Mouse (Mus musculus): Measurements from ENCODE around the gene Mfn1.

Mfn1 gene

GRCm38 (mm10) chr3:32510375-32511190 lies 18.7 kb upstream of the Mfn1 start:
- DNase-seq (ENCODE audit: low spot score in 2 of 2) = peak; percentile 88 to 90

GRCm38 (mm10) chr3:32511191-32511550 lies 18.1 kb upstream of the Mfn1 start:
- no peak for DNase-seq (ENCODE audit: low spot score in 2 of 2)

- no peak for DNase-seq (ENCODE audit: low spot score in 2 of 2)
Observed at GRCm38 (mm10) chr3:32512686-32513284, 16.5 kb upstream of the Mfn1 start.

GRCm38 (mm10) chr3:32513528-32513927 lies 15.7 kb upstream of the Mfn1 start:
- no peak for DNase-seq (ENCODE audit: low spot score in 2 of 2)

- DNase-seq (ENCODE audit: low spot score in 2 of 2) = no peak
Observed at GRCm38 (mm10) chr3:32527181-32527580, 2.1 kb upstream of the Mfn1 start.

GRCm38 (mm10) chr3:32530041-32530440 lies 776 bp downstream of the Mfn1 start:
- DNase-seq (ENCODE audit: low spot score in 2 of 2) = no peak

- DNase-seq (ENCODE audit: low spot score in 2 of 2) = no peak
Observed at GRCm38 (mm10) chr3:32535692-32536091, 6.4 kb downstream of the Mfn1 start.

GRCm38 (mm10) chr3:32537556-32537955 lies 8.3 kb downstream of the Mfn1 start:
- peak in 1 of 2 experiments; percentile 32 for DNase-seq (ENCODE audit: low spot score in 2 of 2)

GRCm38 (mm10) chr3:32538091-32538490 lies 8.8 kb downstream of the Mfn1 start:
- DNase-seq (ENCODE audit: low spot score in 2 of 2) = no peak

GRCm38 (mm10) chr3:32553061-32553460 lies 23.8 kb downstream of the Mfn1 start:
- no peak for DNase-seq (ENCODE audit: low spot score in 2 of 2)

- DNase-seq (ENCODE audit: low spot score in 2 of 2) = no peak
Observed at GRCm38 (mm10) chr3:32563401-32563800, 34.1 kb downstream of the Mfn1 start.

GRCm38 (mm10) chr3:32573086-32573485 lies 43.8 kb downstream of the Mfn1 start:
- DNase-seq (ENCODE audit: low spot score in 2 of 2) = no peak

GRCm38 (mm10) chr3:32573881-32574280 lies 44.6 kb downstream of the Mfn1 start:
- DNase-seq (ENCODE audit: low spot score in 2 of 2) = no peak

GRCm38 (mm10) chr3:32575151-32575550 lies 45.9 kb downstream of the Mfn1 start:
- DNase-seq (ENCODE audit: low spot score in 2 of 2) = no peak

- no peak for DNase-seq (ENCODE audit: low spot score in 2 of 2)
Observed at GRCm38 (mm10) chr3:32578772-32579171, 49.5 kb downstream of the Mfn1 start.

- no peak for DNase-seq (ENCODE audit: low spot score in 2 of 2)
Observed at GRCm38 (mm10) chr3:32580738-32581137, 51.5 kb downstream of the Mfn1 start.

- DNase-seq (ENCODE audit: low spot score in 2 of 2) = no peak
Observed at GRCm38 (mm10) chr3:32581911-32582310, 52.6 kb downstream of the Mfn1 start.

- DNase-seq (ENCODE audit: low spot score in 2 of 2) = no peak
Observed at GRCm38 (mm10) chr3:32583489-32583888, 54.2 kb downstream of the Mfn1 start.

GRCm38 (mm10) chr3:32586274-32586673 lies 57.0 kb downstream of the Mfn1 start:
- DNase-seq (ENCODE audit: low spot score in 2 of 2) = no peak

GRCm38 (mm10) chr3:32595080-32595479 lies 65.8 kb downstream of the Mfn1 start:
- DNase-seq (ENCODE audit: low spot score in 2 of 2) = no peak

GRCm38 (mm10) chr3:32599328-32599727 lies 70.1 kb downstream of the Mfn1 start:
- DNase-seq (ENCODE audit: low spot score in 2 of 2) = no peak

GRCm38 (mm10) chr3:32601055-32601454 lies 71.8 kb downstream of the Mfn1 start:
- DNase-seq (ENCODE audit: low spot score in 2 of 2) = no peak

- no peak for DNase-seq (ENCODE audit: low spot score in 2 of 2)
Observed at GRCm38 (mm10) chr3:32609233-32609632, 80.0 kb downstream of the Mfn1 start.
